Mouse (Mus musculus): ENCODE measurements around the gene Lrrc8b.

DNA sequence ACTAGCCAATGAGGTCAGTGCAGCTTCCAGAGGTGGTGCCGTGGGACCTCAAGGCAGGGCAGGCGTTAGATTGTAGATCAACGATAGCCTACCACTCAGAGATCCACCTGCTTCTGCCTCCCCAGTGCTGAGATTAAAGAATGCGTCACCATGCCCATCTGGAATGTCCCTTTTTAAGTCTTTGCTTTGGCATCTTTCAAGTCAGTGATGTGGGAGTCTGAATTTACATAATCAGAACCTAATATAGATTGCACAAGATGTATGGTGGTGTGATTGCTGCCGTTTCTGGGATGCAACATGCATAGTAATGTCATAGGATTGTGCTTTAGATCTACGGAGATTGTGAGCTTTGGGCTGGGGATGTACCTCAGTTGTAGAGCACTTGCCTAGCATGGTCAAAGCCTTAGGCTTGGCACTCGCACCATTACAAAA, 50.9 kb downstream of the Lrrc8b start:
- TF ChIP-seq CTCF (IDR thresholded peaks at IDR 0.05) (no peak), EP300 (IDR thresholded peaks at IDR 0.05) (no peak)
